Mouse (Mus musculus) bone marrow macrophage, adult 2 months (primary cell): ENCODE data around the gene Lalba. TPM values are rescaled to one million over a fixed set of nuclear protein-coding genes. Genes with fewer than 3 reads are reported as not detected.
"Not testable (repeated sequence)": the region's sequence is repeated elsewhere in the genome, so short reads cannot be mapped to it uniquely, and the experiment has no call there.

Source experiments
- H3K27ac ChIP-seq: 2 replicates; pipeline ENCODE4 v1.5.1; 2012; ENCODE audit warnings: low read depth, low read length; ENCODE audit not compliant: insufficient read depth
- H3K4me1 ChIP-seq: 2 replicates; pipeline ENCODE4 v1.6.1; 2012; ENCODE audit warnings: low read length; ENCODE audit not compliant: control insufficient read depth, insufficient read depth
- H3K4me3 ChIP-seq: 2 replicates; pipeline ENCODE4 v1.5.1; 2012; ENCODE audit warnings: mild to moderate bottlenecking, low read length, moderate library complexity; ENCODE audit not compliant: insufficient read depth
- CTCF ChIP-seq: IDR thresholded peaks from 2 replicates; pipeline ENCODE4 v1.5.1; 2012; ENCODE audit warnings: low read depth, mild to moderate bottlenecking, low read length, moderate library complexity
- POLR2A ChIP-seq: IDR thresholded peaks from 2 replicates; pipeline ENCODE4 v1.6.1; 2012; ENCODE audit warnings: mild to moderate bottlenecking, low read depth, low read length, borderline replicate concordance
- polyA plus RNA-seq: library from polyadenylated mRNA; stranded (reverse); fragments of >200 nt; gene quantifications from 2 replicates; pipeline ENCODE4 v1.2.4, GENCODE M21; 2012; ENCODE audit not compliant: missing spikeins, insufficient read depth, insufficient read length

Lalba gene
- polyA plus RNA-seq, 1 experiment = not detected

GRCm38 (mm10) chr15:98471539-98471938 lies 11.0 kb downstream of the Lalba start:
- Histone ChIP-seq H3K27ac (no peak overlapping the region), H3K4me3 (no peak overlapping the region), H3K4me1 (peaks cover 4% of the 10 kb centered on the region)
- TF ChIP-seq CTCF (no peak), POLR2A (no peak)

GRCm38 (mm10) chr15:98469596-98469995 lies 12.9 kb downstream of the Lalba start, which contains the start of gene OR5BS1P:
OR5BS1P (plus strand) TSS chr15:98469896.
- Histone ChIP-seq H3K4me3 (no peak within 1 kb of the TSS), H3K4me1 (peaks cover 4% of the 10 kb centered on the region), H3K27ac (no peak within 1 kb of the TSS)
- no peak for TF ChIP-seq CTCF
- no peak for TF ChIP-seq POLR2A

- H3K27ac ChIP-seq = no peak within 1 kb of the TSS
- H3K4me3 ChIP-seq = no peak within 1 kb of the TSS
- no peak for TF ChIP-seq POLR2A
- no peak for TF ChIP-seq CTCF
- H3K4me1 ChIP-seq = no peaks in the 10 kb centered on the region
Observed at GRCm38 (mm10) chr15:98452288-98452687, 30.2 kb downstream of the Lalba start, which contains the start of gene Olfr281. Olfr281 (plus strand) TSS chr15:98452588.

GRCm38 (mm10) chr15:98448521-98448920 lies 34.0 kb downstream of the Lalba start:
- Histone ChIP-seq H3K4me1 (no peaks in the 10 kb centered on the region), H3K4me3 (no peak overlapping the region), H3K27ac (no peak overlapping the region)
- TF ChIP-seq CTCF (no peak), POLR2A (no peak)

GRCm38 (mm10) chr15:98444561-98444960 lies 38.0 kb downstream of the Lalba start:
- TF ChIP-seq CTCF = no peak
- no peak for TF ChIP-seq POLR2A
- H3K4me1 ChIP-seq = no peaks in the 10 kb centered on the region
- H3K27ac ChIP-seq = no peak overlapping the region
- no peak overlapping the region for H3K4me3 ChIP-seq

- H3K27ac ChIP-seq, H3K4me1 ChIP-seq, H3K4me3 ChIP-seq: not testable (repeated sequence)
Observed at GRCm38 (mm10) chr15:98430925-98431324, 51.6 kb downstream of the Lalba start, which contains the start of gene Olfr282. Olfr282 (plus strand) TSS chr15:98431225.

Other genes with a start within 250 kb of the Lalba start
- not detected in 2 replicates for gene Olfr286, start 248.3 kb downstream of the Lalba start, polyA plus RNA-seq
- not detected in 2 replicates for gene H1fnt, start 225.4 kb downstream of the Lalba start, polyA plus RNA-seq
- not detected in 2 replicates for gene Zfp641, start 186.6 kb downstream of the Lalba start, polyA plus RNA-seq
- gene Olfr285, start 165.4 kb downstream of the Lalba start, polyA plus RNA-seq = not detected in 2 replicates
- not detected in 2 replicates for gene Olfr284, start 141.7 kb downstream of the Lalba start, polyA plus RNA-seq
- not detected in 2 replicates for gene Olfr283, start 101.8 kb downstream of the Lalba start, polyA plus RNA-seq
- gene Olfr282, start 51.5 kb downstream of the Lalba start, polyA plus RNA-seq = not detected in 2 replicates
- not detected in 2 replicates for gene Olfr281, start 30.1 kb downstream of the Lalba start, polyA plus RNA-seq
- gene OR5BS1P, start 12.8 kb downstream of the Lalba start, polyA plus RNA-seq = not detected in 2 replicates
- gene Olfr279, start 9.7 kb upstream of the Lalba start, polyA plus RNA-seq = not detected in 2 replicates
- 56.6 and 62.4 TPM in 2 replicates for gene Kansl2, start 51.5 kb upstream of the Lalba start, polyA plus RNA-seq
- 42.6 and 44.0 TPM in 2 replicates for gene Ccnt1, start 88.2 kb upstream of the Lalba start, polyA plus RNA-seq
- not detected in 2 replicates for gene 4930415O20Rik, start 88.3 kb upstream of the Lalba start, polyA plus RNA-seq
- 0.35 and 0.72 TPM in 2 replicates for gene Adcy6, start 127.4 kb upstream of the Lalba start, polyA plus RNA-seq
- 0.88 and 1.3 TPM in 2 replicates for gene Cacnb3, start 148.1 kb upstream of the Lalba start, polyA plus RNA-seq
- gene Ddx23, start 180.2 kb upstream of the Lalba start, polyA plus RNA-seq = 83.1 and 84.9 TPM in 2 replicates
- 1.1 TPM in 2 replicates for gene Rnd1, start 194.7 kb upstream of the Lalba start, polyA plus RNA-seq
- gene Ccdc65, start 225.5 kb upstream of the Lalba start, polyA plus RNA-seq = not detected in 2 replicates
- gene Fkbp11, start 245.5 kb upstream of the Lalba start, polyA plus RNA-seq = 0.93 TPM in 1 of 2 replicates, not detected in the other